Mouse (Mus musculus) adrenal gland, postnatal 14 days (tissue): ENCODE results near the gene Triobp. TPM values are rescaled to one million over a fixed set of nuclear protein-coding genes. Genes with fewer than 3 reads are reported as not detected.

Source experiments
- DNase-seq: peaks from one replicate; pipeline ENCODE4 v3.0.0; 2021; ENCODE audit warnings: mixed read lengths
- total RNA-seq: library from RNA; stranded (reverse); gene quantifications from 2 replicates; pipeline ENCODE4 v1.2.3, GENCODE M21; 2021

The Triobp gene
- total RNA-seq, 1 experiment from 2014 or later = 82.2 TPM

- DNase-seq = peak; percentile 94
Observed at GRCm38 (mm10) chr15:78926021-78926919, 21.3 kb upstream of the Triobp start, which contains the start of gene Lgals1. Gene Lgals1 (plus strand): TSS chr15:78926725.

GRCm38 (mm10) chr15:78927021-78927787 is 20.3 kb upstream of the Triobp start:
- DNase-seq = peak; percentile 74

- DNase-seq = peak; percentile 86
Observed at GRCm38 (mm10) chr15:78927788-78928457, 19.6 kb upstream of the Triobp start.

GRCm38 (mm10) chr15:78928539-78928938 is 19.0 kb upstream of the Triobp start:
- no peak for DNase-seq

GRCm38 (mm10) chr15:78930192-78930706 is 17.3 kb upstream of the Triobp start:
- no peak for DNase-seq

GRCm38 (mm10) chr15:78930801-78931426 is 16.6 kb upstream of the Triobp start:
- DNase-seq = no peak

- peak; percentile 84 for DNase-seq
Observed at GRCm38 (mm10) chr15:78931577-78931976, 15.9 kb upstream of the Triobp start.

GRCm38 (mm10) chr15:78934784-78935320 is 12.7 kb upstream of the Triobp start, which contains the start of gene Nol12:
Gene Nol12 (plus strand): TSS chr15:78934933.
- DNase-seq = peak; percentile 87

GRCm38 (mm10) chr15:78936403-78936802 is 11.1 kb upstream of the Triobp start:
- DNase-seq = no peak

- DNase-seq = no peak
Observed at GRCm38 (mm10) chr15:78937311-78937710, 10.2 kb upstream of the Triobp start.

GRCm38 (mm10) chr15:78937963-78938362 is 9.6 kb upstream of the Triobp start:
- peak; percentile 39 for DNase-seq

GRCm38 (mm10) chr15:78940325-78940724 is 7.2 kb upstream of the Triobp start:
- DNase-seq = no peak

GRCm38 (mm10) chr15:78942663-78943062 is 4.9 kb upstream of the Triobp start:
- DNase-seq = peak; percentile 92

- no peak for DNase-seq
Observed at GRCm38 (mm10) chr15:78946232-78946631, 1.3 kb upstream of the Triobp start.

- DNase-seq = no peak
Observed at GRCm38 (mm10) chr15:78948152-78948725, 715 bp downstream of the Triobp start.

GRCm38 (mm10) chr15:78948883-78949282 is 1.4 kb downstream of the Triobp start:
- no peak for DNase-seq

GRCm38 (mm10) chr15:78955663-78956062 is 8.1 kb downstream of the Triobp start:
- no peak for DNase-seq

- DNase-seq = no peak
Observed at GRCm38 (mm10) chr15:78956351-78956750, 8.8 kb downstream of the Triobp start.

- DNase-seq = no peak
Observed at GRCm38 (mm10) chr15:78957021-78957420, 9.5 kb downstream of the Triobp start.

GRCm38 (mm10) chr15:78959537-78959936 is 12.0 kb downstream of the Triobp start:
- DNase-seq = no peak

- DNase-seq = peak; percentile 82
Observed at GRCm38 (mm10) chr15:78960088-78960487, 12.6 kb downstream of the Triobp start.
